Mouse (Mus musculus) heart, postnatal 10 days (tissue): Measurements from ENCODE around the gene Fkbp1a. TPM values are rescaled to one million over a fixed set of nuclear protein-coding genes. Genes with fewer than 3 reads are reported as not detected.

Experiments used
- DNase-seq, 2 experiments: peaks; one replicate each; pipeline ENCODE4 v3.0.0; 2021
- intact Hi-C: fragments of 180-260 bp; cut with DNase I; formaldehyde crosslinking; loops from one replicate; pipeline ENCODE4 v1.15.1; 2025
- total RNA-seq, 2 experiments: library from RNA; stranded (reverse); gene quantifications; 2 replicates each; pipeline ENCODE4 v1.2.3; 2021

The Fkbp1a gene
- total RNA-seq, 2 experiments from 2014 or later, result 377 to 378 TPM

DNA sequence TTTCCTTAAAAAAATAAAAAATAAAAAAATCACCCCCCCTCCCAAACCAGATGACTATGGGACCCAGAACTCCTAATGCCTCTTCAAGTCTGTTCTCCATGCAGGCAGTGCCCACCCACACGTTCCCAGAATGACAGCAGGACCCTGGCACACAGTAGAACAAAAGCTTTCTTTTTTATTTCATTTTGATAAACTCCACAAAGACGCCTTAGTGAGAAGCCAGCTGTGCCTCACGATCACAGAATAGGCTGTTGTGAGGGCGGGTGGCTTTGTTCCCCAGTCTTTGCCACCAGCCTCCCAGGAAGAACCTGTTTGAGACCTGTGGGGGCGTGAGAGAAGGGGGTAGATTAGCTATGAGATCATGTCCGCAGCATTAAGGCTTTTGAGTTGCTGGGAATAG is 2.4 kb downstream of the Fkbp1a start:
- intact Hi-C loops, result loop anchor here (2.0 kb wide), 1 partner anchor 24 kb away; no protein-coding TSS in a partner anchor
- no peak for DNase-seq

DNA sequence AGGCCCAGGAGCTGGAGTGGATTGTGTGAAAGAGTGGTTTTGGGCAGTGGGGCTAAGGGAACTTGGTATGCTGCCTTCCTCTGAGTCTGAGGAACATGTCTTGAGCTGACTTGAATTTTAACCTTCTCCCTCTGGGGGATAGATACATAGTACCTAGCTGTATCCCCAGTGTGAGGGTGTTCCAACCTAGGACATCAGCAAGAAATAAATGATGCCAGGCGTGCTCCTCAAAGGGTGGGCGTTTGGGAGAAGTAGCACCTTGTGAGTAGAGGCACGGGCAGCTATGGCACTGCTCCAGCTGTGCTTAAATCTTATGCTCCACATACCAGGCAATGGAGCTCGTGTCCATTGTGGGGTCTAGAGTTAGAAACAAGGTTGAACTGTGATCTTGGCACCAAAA is 4.3 kb downstream of the Fkbp1a start:
- intact Hi-C loops, result no loop called here
- DNase-seq, result no peak

DNA sequence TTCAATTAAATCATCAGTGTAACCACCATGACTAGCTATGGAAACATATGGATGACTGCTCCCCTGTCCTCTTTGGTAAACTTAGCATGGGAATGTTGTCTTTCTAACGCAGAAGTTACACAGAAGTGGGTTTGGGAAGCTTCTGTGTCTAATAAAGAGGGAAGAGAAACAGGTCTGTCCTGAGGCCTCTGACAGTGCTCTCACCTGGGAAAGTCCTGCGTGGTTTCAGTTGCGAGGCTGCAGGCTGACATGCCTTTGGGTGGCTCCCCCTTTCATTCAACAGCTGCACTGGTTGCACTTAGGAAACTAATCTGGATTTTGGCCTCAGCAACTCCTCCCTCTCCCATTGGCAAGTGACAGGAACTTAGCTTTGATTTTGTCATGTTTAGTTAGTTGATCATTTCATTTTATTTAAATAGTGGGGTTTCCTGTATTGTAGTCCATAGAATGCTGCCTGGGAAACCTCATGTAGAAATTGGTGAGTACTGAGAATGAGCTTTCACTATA is 7.4 kb downstream of the Fkbp1a start:
- DNase-seq, result no peak
- intact Hi-C loops, result no loop called here

DNA sequence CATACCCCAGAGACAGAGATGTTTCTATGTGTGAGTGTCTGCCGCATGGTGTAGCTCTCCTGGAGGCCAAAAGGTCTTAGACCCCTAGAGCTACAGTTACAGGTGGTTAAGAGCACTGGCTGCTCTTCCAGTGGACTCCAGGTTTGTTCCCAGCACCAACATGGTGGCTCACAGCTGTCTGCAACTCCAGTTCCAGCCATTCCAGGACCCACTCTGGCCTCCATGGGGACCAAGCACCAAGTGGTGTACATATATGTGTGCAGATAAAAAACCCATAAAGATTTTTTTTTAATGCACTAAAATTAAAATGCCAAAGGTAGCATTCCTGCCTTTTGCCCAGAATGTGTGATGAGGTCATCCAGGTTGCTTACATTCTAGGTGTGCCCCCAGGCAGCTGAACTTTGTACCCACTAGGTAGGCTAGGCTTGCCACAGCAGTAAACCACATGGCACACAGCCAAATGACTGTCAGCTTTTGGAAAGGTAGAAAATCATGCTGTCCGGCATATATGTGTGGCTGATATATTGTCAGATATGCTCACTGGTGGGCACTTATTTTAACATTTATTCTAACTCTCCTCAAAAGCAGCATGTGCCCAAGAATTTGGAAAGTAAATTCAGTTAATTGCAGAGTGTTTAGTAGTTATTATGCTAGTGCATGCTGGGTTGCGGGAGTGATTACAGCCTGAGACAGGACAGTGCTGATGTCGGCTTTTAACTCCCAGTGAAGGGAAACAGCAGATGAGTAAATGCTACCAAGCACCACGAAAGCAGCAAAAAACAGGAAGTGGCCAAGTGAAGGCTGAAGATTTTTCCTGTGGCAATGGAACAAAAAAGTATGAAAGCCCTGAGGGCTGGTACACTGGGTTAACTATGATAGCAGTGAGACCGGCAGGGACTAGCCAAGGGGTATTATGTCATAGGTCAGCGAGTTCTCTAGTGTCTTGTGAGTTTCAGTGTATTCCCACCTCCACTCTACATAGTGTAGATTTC is 20.9 kb downstream of the Fkbp1a start:
- no peak for DNase-seq
- intact Hi-C loops, result no loop called here

DNA sequence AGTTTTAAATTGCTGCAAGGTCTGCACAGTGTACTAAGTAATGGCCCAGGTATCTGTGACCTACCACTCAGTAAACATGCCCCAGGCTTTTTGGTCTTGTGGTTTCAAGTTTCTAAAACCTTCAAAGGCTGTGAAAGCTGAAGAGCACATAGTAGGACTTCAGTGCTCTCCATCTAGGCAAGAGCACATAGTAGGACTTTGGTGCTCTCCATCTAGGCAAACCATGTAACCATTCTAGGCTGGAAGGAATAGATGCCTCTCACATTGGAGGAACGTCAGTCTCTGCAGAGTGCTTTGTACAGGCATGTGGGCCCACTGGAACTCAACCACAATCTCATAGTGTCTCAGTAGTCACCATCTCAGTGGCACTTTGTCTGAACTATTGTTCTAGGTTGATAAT is 21.7 kb downstream of the Fkbp1a start:
- intact Hi-C loops, result no loop called here
- no peak for DNase-seq

DNA sequence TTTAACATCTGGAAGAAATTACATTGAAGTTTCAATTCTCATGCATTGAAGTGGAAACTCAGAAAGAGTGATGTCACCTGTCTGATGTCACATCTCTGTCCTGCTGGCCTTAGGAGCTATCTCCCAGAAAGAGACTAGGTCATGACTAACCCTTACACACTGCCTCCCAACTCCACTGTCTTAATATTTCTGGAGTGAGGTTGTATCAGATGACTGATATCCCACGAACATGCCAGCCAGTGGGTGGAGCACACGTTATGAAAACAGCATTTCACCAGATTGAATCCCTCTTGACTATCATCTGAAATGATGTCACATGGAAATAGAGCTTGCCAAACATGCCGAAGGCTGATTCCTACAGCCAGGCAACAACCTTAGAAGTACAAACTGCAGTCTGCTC is 22.7 kb downstream of the Fkbp1a start:
- intact Hi-C loops, result no loop called here

DNA sequence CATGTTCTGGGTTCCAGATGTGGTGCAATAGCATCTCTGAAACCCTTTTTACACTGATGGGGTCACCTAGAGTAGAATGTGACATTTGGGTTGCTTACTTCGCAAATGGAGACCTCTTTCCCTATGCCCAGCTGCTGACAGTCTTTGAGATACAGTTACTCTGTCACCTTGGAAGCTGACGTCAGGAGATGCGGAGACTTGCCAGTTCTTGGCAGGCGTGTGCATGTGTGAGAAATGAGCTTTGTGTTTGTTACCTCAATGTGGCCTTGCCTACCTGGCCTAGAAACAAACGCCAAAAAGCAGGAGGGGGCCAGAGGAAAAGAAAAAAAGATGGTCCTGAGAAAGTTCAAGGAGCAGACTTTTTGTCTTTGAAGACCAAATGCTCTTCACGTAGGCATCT is 24.6 kb downstream of the Fkbp1a start:
- intact Hi-C loops, result no loop called here
- DNase-seq, result no peak

More for the DNA sequence above, 22.7 kb downstream of the Fkbp1a start:
- DNase-seq, result peak; percentile 20 to 31

DNA sequence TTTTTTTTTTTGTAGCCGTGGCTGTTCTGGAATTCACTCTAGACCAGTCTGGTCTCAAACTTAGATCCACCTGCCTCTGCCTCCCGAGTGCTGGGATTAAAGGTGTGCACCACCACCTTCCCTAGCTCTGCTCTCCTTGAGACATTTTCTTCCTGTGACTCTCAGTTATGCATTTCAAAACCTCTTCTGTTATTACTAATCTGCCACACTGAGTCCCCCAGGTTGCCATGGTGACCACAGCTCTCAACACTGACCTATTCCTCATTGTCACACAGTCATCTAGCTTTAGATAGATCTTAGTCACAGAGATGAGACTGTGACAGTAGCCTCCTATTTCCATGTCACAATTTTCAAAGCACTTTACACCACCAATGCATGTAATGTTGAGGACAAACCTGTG is 27.2 kb downstream of the Fkbp1a start:
- DNase-seq, result no peak

DNA sequence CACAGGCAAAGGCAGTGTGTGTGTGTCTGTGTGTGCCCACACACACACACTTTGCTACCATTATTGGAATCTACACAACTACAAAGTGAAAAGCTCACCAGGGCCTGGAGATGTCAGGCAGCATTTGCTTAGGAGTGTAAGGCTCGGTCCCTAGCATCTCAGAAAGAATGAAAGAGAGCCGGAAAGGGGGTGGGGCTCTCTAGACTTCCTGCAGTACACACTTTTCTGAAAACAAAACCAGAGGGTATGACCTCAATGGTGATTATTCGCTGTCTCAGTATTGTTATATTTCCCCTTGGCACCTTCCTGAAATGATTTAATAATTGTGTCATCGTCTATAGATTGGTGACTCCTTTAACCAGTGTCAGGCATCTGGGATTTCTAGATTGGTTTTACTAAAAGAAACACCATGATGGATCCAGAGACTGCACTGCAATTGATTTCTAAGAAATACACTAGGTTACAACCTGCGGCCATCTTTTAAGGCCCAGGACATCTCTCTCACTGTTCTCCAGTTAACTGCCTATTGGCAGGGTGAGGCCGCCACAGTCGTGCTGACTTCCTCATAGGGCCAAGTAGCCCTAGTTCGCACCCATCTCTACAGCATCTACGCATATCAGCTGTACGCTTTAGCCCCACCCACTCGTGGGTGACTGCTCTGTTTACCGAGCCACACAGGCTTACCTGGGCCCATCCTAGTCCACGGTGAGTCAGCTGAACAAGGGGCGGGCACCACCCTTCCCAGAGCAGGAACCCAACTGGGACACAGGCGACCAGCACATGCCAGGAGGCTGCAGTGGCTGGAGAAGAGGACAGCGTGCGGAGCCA is 29.8 kb downstream of the Fkbp1a start, which contains the start of gene Sdcbp2:
TSS of gene Sdcbp2 (plus strand) at position 750 of the 828 bp plus-strand sequence.
- intact Hi-C loops, result no loop called here
- DNase-seq, result no peak

More for the DNA sequence above, 27.2 kb downstream of the Fkbp1a start:
- intact Hi-C loops, result loop anchor here (2.0 kb wide), 1 partner anchor 25 kb away; no protein-coding TSS in a partner anchor

DNA sequence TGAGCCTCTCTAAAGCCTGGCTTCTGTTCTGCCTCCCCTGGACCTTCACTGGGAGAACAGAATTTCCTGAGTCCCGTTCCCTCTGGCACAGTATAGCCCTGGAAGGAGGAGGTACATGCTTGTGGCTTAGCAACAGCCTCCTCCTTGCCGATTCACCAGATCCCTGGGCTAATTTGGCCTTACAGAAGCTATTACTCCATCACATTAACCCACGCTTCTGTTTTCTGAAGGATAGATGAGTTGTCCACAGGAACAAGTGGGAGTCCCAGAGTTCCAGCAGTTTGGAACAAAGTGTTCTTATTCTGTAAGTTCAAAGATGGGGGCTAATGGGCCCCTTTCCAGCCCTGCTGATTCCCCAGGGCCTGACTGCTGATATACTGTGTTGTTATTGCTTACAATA is 31.4 kb downstream of the Fkbp1a start:
- DNase-seq, result no peak
- intact Hi-C loops, result no loop called here

DNA sequence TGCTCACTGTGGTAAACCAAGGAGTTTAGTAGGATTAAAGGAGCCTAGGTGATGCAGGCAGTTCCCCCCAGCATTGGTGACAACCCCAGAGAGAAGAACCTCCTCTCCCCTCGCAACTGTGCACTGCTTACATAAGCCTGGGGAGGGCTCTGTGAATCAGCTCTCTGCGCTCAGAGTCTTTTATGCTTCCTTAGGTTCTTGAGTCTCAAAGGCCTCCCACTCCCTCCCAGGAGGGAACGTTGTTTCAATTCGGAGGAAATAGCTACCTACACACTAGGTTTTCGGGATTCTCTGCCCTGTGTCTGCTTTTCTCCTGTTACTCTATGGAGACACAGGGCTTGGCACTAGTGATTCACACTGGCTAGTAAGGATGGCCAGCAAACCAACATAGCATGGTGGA is 32.3 kb downstream of the Fkbp1a start:
- intact Hi-C loops, result loop anchor here (5.0 kb wide), 3 partner anchors 58 to 168 kb away; partner anchors contain the start of genes Psmf1 and Snph
- no peak for DNase-seq

DNA sequence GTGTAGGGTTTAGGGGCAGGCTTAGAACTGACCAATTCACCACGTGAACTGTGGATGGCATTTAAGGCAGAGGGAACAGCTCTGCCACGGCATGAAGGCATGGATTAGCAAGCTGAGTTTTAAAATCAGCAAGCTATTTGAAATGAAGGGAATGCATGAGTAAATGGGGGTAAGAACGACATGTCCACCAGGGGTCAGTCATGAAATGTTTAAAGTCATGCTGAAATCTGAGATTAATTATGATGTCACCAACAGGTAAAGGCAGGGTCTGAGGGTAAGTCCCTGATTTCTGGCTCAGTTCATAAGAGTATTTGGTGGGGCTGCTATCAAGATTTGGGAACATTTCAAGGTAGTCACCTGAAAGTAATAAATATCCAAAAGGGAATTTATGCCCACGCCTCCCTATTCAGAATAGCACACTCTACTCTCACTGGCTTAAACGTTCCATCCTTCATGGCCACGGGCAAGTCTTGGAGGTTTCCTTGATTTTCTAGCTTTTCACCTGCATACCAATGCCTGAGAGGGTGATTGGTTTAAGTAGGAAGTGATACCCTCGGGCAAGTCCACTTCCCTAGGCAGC is 32.9 kb downstream of the Fkbp1a start:
- intact Hi-C loops, result loop anchor here (5.0 kb wide), 3 partner anchors 57 to 167 kb away; partner anchors contain the start of genes Psmf1 and Snph
- peak; percentile 47 to 66 for DNase-seq

DNA sequence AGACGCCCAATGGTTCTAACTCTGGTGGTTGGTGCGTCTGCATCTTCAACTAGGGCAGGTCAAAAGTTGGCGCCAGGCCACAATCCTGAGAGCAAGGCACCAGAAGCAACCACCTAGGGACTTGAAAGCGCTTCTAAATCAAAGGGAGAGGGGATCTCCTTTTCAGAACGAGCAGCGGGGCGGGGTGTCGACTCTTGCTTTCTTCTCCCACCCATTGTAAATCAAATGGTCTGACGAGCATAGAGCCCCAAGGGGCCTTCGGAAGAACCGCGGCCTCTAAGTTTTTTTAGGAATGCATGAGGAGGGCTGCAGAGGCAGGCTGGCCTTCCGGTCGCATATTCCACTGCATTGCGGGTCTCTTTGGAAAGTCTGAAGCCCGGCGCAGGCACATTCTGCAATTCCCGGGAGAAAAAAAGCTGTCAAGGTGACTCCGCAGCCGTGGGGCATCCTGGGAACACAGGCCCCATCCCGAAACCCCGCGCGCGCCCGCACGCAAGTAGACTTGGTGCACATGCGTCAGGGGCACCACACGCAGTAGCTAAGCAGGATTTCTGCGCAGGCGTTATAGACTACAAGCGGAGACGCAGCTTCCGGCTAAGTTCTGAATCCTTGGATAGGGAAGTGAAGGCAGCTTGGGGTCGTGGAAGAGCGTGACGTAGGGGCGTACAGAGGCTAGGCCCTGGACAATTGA is 33.6 kb downstream of the Fkbp1a start:
- intact Hi-C loops, result loop anchor here (5.0 kb wide), 3 partner anchors 56 to 166 kb away; partner anchors contain the start of genes Psmf1 and Snph
- peak; percentile 89 to 91 for DNase-seq

DNA sequence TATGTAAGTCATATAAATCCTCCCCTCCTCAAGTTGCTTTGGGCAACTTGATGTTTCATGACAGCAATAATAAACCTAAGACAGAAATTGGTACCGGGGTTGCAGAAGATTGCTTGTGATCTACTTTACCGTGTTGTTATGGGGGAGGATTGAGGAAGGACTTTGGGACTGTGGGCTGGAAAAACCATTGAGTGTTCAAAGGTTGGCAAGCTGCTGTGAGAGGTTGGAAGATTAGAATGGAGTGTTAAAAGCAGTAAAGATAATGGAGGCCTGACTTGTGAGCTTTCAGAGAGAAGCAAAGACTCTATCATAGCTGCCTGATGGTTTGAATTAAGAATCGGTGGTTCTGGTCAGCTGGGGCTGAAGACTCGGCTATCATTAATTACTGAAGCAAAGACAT is 36.9 kb downstream of the Fkbp1a start:
- no peak for DNase-seq
- intact Hi-C loops, result loop anchor here (5.0 kb wide), 3 partner anchors 53 to 163 kb away; partner anchors contain the start of genes Psmf1 and Snph

DNA sequence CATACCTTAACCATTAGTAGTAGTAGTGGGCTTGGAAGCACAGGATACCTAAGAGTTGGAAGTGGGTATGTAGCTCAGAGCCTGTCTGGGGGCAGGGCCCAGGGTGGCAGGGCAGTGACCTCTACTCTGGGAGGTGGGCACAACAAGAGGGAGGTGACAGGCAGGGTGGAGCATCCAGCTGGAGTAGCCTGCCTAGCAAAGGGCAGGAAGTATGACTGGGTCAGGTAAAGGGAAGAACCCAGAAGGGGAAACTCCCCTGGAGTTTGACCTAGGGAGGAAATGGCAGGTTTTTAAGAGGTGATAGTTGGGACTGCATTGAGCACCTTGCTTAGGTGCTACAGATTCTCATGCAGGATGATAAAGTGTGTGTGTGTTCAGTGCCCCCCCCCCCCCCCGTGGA is 38.7 kb downstream of the Fkbp1a start:
- no peak for DNase-seq
- intact Hi-C loops, result no loop called here

DNA sequence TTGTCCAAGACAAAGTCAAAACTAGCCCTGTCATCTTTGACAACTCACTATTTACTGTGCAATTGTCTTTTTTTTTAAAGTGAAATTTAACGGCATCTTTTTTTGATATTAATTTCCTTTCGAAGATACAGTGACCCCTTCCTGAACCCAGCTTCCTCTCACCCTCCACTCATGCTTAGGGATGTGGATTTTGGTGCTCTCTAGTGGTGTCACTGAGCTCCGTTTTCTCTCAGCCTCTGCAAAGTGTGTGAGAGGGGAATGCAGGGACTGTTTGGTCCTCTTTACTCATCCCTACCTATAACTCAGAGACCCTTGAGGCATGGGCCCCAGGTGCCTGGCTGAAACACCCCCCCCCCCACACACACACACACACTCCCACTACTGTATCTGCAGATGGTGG is 43.7 kb downstream of the Fkbp1a start:
- intact Hi-C loops, result no loop called here
- no peak for DNase-seq

DNA sequence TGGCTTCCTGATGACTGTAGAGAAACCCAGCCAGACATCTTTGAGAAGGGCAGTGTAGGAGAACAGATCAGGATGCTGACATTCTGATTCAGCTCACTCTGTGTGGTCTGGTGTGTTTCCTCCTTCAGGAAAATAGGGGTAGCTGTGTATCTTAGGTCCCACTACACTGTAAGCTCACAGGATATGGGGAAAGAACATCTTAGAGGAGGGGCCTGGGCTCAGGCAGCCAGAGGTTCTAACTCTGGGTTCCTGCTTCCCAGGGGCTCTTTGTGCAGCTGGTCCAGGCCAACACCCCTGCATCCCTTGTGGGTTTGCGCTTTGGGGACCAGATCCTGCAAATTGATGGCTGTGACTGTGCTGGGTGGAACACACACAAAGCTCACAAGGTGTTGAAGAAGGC is 44.5 kb downstream of the Fkbp1a start:
- intact Hi-C loops, result no loop called here
- DNase-seq, result no peak

DNA sequence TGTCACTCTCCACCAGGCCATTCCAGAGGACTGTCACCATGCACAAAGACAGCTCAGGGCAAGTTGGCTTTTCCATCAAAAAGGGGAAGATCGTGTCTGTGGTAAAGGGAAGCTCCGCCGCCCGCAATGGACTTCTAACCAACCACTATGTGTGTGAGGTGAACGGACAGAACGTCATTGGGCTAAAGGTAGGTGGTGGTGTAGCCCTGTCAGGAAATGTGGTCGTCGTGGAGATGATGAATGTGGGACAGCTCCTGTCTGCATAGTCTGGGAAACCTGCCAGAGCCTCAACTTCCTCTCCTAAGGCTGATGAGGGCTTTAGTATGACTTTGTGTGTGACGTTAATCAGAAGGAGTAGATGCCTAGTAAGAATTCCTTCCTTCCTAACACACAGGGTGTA is 45.0 kb downstream of the Fkbp1a start:
- no peak for DNase-seq
- intact Hi-C loops, result no loop called here

DNA sequence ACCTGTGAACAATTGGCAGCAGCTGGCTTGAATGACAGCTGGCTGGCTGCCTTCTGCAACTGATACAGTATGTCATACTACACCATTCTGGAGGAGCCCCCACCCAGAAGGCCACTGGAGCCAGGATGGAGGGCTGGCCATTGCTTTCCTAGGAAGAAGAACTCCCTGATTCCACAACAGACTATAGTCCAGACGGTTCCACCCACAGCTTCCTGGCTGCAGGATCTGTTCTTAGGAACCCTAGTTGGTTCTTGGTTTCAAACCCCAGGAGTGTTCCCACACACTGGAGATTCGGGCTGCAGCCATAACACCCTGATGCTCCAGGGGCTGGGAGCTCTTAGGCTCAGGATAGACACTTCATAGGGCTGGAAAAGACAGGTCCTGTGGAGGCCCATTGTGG is 55.8 kb downstream of the Fkbp1a start:
- intact Hi-C loops, result no loop called here

DNA sequence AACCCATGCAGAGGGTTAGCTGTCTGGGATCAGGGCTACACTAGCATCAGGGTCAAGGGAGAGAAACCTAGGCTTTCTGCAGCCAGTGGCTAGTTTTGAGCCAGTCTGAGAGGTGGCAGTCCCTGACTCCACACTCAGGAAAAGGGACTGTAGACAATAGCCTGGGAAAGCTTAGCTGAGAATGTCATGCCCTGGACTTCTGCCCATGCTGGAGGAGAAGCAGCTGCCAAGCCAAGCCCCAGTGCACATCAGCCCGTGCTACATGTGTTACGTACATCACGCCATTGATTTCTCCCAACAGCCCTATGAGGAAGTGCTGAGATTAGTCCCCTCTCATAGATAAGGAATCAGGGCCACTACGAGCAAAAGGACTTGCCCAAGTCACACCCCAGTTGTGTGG is 59.8 kb downstream of the Fkbp1a start:
- DNase-seq, result peak; percentile 47 to 51
- intact Hi-C loops, result no loop called here

More for the DNA sequence above, 55.8 kb downstream of the Fkbp1a start:
- no peak for DNase-seq
